Mouse (Mus musculus): ENCODE data around the gene Bmpr2. TPM values are rescaled to one million over a fixed set of nuclear protein-coding genes. Genes with fewer than 3 reads are reported as not detected.
"Not testable (repeated sequence)": the region's sequence is repeated elsewhere in the genome, so short reads cannot be mapped to it uniquely, and the experiment has no call there.

Bmpr2 gene
- 10 to 100 TPM; 87.7 to 93.2 (median 90.8) TPM for total RNA-seq (2022)

GRCm38 (mm10) chr1:59763164-59763768, at the start of gene Bmpr2:
Bmpr2 (plus strand) TSS chr1:59763400.
- DNase-seq (ENCODE audit: low spot score in 2 of 2): peak; percentile 65 to 76

DNA sequence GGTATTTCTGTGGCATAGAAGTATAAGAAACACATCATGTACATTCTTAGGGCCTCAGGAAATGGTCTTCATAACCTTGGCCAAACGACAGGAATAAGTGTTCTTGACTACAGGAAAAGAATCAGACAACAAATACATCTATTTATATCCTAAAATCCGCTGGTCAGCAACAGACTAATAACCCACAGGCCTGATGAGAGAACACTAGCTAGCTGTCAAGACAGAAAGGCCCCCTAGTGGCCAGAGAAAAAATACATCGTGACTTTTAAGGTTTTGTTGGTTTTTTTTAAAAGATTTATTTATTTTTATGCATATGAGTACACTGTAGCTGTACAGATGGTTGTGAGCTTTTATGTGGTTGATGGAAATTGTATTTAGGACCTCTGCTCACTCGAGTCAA, 43.3 kb upstream of the Bmpr2 start:
- no peak for DNase-seq (ENCODE audit: low spot score in 2 of 2)

- DNase-seq (ENCODE audit: low spot score in 2 of 2): no peak
Measured at GRCm38 (mm10) chr1:59725661-59726060, 37.5 kb upstream of the Bmpr2 start.

DNA sequence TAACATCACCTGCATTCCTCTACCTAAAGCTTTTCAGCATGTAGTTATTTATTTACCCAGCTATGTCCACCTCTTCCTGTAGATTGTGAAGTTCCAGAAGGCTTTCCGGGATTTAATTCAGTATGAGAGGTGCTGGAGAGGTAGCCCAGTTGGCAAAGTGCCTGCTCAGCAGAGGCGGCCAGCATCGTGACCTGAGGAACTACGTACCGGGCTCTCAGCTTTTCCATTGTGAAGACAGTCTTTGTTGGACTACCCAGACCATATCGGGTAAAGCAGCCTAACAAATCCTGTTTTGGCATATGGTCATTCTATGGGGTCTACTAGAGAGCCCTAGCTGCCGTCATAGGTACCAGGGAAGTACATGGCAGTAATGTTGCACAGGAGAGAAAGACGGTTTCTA, 33.1 kb upstream of the Bmpr2 start:
- no peak for DNase-seq (ENCODE audit: low spot score in 2 of 2)

GRCm38 (mm10) chr1:59730737-59731136, 32.5 kb upstream of the Bmpr2 start:
- DNase-seq (ENCODE audit: low spot score in 2 of 2): no peak

- DNase-seq (ENCODE audit: low spot score in 2 of 2): peak in 1 of 2 experiments; percentile 9
Measured at GRCm38 (mm10) chr1:59734076-59734475, 29.1 kb upstream of the Bmpr2 start.

DNA sequence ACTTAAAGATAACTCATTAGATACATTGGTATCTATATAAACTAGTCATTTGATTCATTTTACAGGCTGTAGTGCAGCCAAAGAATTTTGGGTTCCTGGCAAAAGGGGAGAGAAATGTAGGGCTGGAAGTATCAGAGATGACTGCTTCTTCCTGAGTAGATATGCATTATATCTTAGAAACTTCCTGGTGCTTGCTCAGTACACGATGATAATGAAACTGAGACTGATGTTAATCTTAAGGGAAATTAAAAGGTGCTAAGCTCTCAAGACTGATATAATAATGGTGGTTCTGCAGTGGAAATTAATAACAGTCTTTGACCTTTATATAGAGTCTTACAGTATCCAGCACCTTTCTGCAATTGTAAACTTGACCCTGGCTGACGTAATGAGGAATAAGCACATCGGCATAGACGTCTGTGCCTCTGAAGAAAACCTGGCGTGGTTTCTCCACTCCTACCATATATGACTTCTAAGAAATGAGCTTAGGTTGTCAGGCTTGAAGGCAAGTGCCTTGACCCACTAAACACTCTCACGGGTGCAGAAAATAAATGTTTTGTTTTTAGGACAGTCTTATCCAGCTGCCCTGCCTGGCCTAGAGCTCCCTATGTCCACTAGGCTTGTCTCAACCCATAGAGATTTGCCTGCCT, 24.3 kb upstream of the Bmpr2 start:
- DNase-seq (ENCODE audit: low spot score in 2 of 2): no peak

DNA sequence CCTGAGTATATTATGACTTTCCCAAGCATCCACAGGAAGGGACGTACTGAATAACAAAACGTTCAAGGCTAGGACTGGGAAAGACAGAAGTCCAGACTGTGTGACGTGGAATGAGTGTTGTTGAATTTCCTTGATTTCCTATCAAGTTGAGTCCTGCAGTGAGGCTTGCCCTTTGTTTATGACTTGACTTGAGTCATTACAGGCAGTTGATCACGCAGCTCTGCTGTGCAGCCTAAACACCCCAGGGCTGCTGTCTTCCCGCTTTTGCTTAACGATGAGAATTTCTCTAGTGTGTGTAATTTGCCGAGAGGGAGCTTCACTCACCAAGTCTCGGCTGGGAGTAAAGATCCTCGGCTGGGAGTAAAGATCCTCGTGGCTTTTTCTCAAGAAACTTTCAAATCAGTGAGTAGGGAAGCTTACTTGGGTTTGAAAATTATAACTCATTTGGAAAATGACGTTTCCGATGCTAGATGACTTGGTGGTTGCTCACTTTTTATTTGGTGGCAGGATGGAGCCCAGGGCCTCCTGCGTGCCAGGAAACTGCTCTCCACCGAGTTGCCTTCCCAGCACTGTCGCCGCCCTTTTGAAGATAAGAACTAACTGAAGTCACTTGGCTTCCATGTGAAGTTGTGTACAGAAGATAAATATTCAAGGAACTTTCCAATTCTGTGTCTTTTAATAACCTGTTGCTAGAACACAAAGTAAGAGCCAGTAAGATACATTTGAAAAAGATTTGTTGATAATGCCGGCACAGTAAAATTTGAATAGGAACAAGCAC, 23.4 kb upstream of the Bmpr2 start:
- no peak for DNase-seq (ENCODE audit: low spot score in 2 of 2)

DNA sequence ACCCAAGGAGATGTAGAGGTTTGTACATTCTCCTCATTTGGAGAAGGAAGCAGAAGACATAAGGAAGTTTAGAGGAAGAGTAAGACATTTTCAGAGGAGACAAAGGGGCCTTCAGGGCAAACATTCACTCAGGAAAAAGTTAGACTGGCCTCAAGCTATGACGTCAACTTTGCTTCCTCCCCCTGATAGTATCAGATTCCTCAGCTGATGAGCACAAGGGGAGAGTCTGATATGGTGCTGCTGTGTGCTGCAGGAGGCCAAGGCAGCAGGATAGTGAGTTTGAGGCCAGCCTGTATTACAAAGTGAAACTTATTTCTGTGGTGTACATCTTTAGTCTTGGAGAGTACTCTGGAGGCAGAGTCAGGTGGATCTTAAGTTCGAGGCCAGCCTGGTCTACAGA, 14.2 kb upstream of the Bmpr2 start:
- no peak for DNase-seq (ENCODE audit: low spot score in 2 of 2)

DNA sequence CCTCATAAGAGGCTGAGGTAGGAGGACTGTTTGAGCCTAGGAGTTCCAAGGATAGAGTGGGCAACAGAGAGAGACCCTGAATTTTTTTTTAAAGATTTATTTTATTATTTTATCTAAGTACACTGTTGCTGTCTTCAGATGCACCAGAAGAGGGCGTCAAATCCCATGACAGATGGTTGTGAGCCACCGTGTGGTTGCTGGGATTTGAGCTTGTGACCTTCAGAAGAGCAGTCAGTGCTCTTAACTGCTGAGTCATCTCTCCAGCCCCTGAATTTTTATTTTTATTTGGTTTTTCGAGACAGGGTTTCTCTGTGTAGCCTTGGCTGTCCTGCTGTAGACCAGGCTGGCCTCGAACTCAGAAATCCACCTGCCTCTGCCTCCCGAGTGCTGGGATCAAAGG, 13.5 kb upstream of the Bmpr2 start:
- not testable (repeated sequence) for DNase-seq (ENCODE audit: low spot score in 2 of 2)

DNA sequence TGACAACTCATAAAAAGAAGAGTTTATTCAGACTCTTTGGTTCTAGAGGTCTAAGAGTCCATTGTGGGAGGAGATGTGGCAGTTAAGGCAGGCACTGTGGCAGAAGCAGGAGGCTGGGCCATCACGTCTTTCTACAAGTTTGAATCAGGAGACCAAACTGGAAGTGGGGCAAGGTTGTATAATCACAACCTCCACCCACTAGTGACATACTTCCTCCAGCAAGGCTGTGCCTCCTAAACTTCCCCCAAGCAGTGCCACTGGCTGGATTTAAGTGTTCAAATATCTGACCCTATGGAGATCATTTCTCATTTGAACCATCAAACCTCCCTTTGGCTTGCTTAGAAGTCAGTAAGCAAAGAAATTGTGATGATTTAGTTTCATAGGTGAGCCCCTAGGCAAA, 7.9 kb upstream of the Bmpr2 start:
- DNase-seq (ENCODE audit: low spot score in 2 of 2): no peak

GRCm38 (mm10) chr1:59758325-59758724, 4.9 kb upstream of the Bmpr2 start:
- no peak for DNase-seq (ENCODE audit: low spot score in 2 of 2)

DNA sequence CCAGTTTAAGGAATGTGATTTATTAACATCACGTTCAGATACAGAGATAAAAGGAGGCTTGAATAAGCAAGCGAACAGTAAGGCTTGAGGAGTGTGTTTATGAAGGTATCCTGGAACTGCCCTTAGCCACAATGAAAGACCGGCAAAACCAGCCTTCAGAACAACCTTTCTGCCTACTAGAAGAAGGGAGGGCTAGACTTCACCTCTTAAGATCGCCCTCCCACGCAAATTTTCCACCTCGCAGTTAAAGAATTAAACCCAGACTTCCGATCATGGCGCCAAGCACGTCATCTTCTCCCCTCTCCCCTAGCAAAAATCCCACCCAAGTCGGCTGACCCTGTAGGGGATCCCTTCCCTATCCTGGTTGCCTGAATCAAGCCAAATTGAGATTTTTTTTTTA, 992 bp upstream of the Bmpr2 start:
- peak in 1 of 2 experiments; percentile 18 for DNase-seq (ENCODE audit: low spot score in 2 of 2)

- DNase-seq (ENCODE audit: low spot score in 2 of 2): peak; percentile 41 to 53
Measured at GRCm38 (mm10) chr1:59762651-59763163, 493 bp upstream of the Bmpr2 start.

GRCm38 (mm10) chr1:59763781-59764251, 616 bp downstream of the Bmpr2 start:
- DNase-seq (ENCODE audit: low spot score in 2 of 2): peak; percentile 20 to 26

- DNase-seq (ENCODE audit: low spot score in 2 of 2): peak; percentile 19 to 21
Measured at GRCm38 (mm10) chr1:59764407-59764971, 1.3 kb downstream of the Bmpr2 start.

- no peak for DNase-seq (ENCODE audit: low spot score in 2 of 2)
Measured at GRCm38 (mm10) chr1:59765279-59765678, 2.1 kb downstream of the Bmpr2 start.

DNA sequence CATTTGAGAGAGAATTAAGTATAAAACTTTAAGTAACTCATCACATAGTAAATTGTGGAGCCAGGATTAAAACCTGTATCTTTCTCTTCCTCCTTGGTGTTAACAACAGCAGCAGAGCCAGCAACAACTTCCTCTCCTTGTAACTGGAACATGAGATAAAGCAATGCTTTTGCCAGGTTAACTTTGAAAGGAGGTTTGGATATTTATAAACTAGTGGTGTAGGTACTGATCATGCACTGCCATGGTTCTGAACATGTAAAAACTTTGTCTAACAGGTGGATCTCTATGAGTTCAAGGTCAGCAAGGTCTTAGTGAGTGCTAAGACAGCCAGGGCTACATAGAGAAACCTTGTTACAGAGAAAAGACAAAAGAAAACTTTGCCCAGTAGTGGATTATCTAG, 3.4 kb downstream of the Bmpr2 start:
- no peak for DNase-seq (ENCODE audit: low spot score in 2 of 2)

DNA sequence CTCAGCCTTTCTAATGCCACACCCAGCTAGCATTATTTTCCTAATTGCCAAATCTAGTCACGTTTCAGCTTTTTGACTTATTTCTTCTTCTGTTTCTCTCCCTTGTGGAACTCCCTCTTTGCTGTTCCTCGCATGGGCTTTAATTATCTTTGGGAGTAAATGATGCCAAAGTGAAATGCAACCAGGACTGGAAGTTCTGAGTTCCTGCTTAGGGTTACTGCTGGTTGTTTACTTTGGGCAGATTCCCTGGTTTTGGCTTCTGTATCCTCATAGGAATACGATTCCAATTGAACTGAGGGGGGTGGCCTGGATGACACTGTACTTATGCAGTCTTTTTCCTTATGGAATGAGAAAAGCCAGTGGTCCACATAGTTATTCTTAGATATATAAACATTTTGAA, 8.7 kb downstream of the Bmpr2 start:
- no peak for DNase-seq (ENCODE audit: low spot score in 2 of 2)

GRCm38 (mm10) chr1:59781080-59781479, 17.9 kb downstream of the Bmpr2 start:
- no peak for DNase-seq (ENCODE audit: low spot score in 2 of 2)

DNA sequence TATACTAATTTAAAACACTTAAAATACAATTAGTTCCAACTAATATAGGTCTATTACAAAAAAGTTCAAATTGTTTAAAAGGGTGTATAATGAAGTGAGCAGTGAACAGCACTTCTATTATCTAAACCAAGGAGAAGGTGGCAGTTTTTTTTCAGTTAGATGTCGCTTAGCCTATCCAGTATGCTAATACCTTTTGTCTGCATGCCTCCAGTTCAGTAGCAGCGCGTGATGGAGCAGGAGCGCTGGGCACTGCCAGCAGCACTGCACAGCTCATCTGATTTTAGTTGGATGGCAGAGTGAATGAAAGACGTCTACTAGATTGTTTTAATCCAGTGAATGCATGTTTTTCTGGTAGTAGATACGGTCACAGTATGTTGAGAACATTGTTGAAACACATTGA, 25.8 kb downstream of the Bmpr2 start:
- DNase-seq (ENCODE audit: low spot score in 2 of 2): no peak

DNA sequence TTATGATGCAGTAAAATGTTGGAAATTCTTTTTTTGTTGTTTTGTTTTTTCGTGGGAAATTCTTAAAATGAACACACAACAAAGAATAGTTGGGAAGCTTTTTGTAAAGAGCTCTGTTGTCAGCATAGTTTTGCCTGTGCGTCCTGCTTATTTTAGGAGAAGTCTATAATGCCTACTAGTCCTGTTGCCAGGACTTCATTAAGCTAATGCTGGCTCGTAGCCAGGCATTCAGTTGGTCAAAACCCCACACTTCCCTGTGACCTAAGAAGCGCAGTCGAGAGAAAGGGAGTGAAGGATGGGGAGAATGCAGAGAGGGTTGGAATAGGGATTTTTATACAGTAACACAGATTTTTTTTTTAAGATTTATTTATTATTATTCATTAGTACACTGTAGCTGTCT, 26.5 kb downstream of the Bmpr2 start:
- no peak for DNase-seq (ENCODE audit: low spot score in 2 of 2)
